Mouse (Mus musculus) right cerebral cortex, adult 2 months (tissue): ENCODE data around the gene Hist1h2bh.
"Not testable (repeated sequence)": the region's sequence is repeated elsewhere in the genome, so short reads cannot be mapped to it uniquely, and the experiment has no call there.

Source experiments
- DNase-seq, 2 experiments: peaks; one replicate each; pipeline ENCODE4 v3.0.0; 2021 to 2022; ENCODE audit warnings: low spot score in 2 of 2

The Hist1h2bh gene

DNA sequence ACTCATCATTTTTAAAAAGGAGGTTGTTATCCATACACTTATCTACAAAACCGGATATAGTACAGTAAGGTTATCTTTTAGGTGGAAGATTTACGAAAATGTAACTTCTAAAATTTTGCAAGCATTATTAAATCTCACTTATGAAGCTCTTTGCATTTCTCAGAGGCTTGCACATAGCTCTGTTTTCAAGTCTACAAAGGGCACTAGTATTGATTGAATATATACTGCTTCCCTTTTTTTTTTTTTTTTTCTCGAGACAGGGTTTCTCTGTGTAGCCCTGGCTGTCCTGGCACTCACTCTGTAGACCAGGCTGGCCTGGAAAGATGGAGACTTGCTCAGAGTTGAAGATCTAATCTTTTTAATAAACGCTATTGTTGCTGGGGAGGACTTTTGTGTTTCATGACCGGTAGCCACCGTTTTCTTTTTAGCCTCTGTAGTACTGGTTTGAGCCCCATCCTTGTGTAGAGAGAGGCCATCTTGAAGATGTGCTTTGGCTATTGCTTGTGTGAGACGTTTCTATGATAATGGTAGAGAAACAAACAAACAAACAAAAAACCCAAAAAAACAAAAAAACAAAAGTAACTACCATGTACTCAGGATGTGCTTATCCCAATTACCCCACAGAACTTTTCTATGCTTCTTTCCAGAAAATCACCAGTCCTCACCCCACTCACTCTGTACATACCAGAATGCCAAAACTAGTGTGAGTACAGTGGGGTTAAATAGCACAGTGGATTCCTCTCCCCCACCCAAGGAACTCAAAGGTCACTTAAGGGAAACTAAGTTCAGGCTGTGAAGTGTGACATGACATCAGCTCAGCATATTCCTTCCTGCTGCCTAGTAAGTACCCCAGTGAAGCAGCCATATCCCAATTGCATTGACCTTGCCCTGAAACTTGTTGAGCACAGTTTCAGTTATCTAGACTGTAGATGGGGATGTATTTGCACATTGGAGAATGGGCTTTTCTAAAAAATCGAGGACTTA lies 9.0 kb upstream of the Hist1h2bh start:
- DNase-seq, result no peak

DNA sequence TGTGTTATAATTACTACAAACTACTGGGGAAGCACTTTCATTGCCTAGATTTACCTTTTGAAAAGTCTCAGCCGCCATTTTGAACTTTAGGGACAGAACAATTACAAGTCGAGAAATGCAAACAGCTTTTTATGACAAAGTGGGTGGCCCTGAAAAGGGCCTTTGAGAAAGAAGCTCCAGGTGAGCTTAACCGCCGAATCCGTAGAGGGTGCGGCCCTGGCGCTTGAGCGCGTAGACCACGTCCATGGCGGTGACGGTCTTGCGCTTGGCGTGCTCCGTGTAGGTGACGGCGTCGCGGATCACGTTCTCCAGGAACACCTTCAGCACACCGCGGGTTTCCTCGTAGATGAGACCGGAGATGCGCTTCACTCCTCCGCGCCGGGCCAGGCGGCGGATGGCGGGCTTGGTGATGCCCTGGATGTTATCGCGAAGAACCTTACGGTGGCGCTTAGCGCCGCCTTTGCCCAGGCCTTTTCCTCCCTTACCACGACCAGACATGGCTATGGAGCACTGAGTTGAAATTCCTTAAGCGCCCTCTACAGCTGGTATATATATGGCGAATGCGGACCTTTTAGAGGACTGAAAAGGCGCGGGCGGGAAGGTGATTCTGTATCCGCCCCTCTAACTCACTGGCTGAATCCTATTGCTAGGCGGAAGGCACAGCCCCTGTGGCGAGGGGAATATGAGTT lies 8.1 kb upstream of the Hist1h2bh start, which contains the start of gene Hist1h4f:
Gene Hist1h4f (minus strand): TSS at position 503 of the 689 bp plus-strand sequence.
- peak; percentile 93 to 94 for DNase-seq

- DNase-seq, result no peak
Measured at GRCm38 (mm10) chr13:23550761-23551145, 7.6 kb upstream of the Hist1h2bh start.

GRCm38 (mm10) chr13:23546694-23547093 lies 3.5 kb upstream of the Hist1h2bh start:
- DNase-seq, result no peak

DNA sequence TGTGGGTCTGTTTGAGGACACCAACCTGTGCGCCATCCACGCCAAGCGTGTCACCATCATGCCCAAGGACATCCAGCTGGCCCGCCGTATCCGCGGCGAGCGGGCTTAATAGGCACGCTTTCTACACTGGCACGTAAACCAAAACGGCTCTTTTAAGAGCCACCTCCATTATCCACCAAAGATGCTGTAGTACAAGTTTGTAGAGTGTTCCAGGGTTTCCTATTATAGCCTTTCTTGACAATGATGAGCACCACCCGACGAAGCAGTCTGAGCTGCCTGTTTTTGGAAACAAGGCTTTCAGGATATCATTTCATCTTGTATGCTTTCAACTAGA lies 1.6 kb upstream of the Hist1h2bh start:
- peak in 1 of 2 experiments; percentile 42 for DNase-seq

DNA sequence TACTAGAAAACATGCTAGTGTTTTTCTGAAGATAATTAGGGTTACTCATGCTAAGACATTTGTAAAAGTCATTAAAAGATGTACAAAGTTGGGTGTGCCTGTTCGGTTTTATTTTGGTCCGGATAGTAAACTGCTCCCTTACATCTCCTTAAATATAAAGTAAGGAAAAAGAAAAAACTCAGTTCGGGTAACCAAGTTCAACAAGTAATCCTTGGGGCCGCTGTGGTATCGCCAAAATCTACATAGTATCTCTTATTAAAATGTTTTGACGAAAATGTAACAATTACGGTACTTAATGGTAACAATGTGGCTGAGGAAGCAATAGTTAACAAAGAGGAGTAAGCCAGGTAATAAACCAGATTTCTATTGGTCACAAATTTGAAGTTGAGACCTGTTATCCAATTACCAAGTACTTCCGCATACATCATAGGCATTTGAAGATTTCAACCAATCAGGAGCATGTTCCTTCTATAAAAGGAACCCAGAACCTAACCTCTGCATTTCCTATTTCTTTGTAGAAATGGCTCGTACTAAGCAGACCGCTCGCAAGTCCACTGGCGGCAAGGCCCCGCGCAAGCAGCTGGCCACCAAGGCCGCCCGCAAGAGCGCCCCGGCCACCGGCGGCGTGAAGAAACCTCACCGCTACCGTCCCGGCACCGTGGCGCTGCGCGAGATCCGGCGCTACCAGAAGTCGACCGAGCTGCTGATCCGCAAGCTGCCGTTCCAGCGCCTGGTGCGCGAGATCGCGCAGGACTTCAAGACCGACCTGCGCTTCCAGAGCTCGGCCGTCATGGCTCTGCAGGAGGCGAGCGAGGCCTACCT lies 984 bp upstream of the Hist1h2bh start, which contains the start of gene Hist1h3f:
Gene Hist1h3f (plus strand): TSS at position 88 of the 822 bp plus-strand sequence.
- peak; percentile 75 to 80 for DNase-seq

DNA sequence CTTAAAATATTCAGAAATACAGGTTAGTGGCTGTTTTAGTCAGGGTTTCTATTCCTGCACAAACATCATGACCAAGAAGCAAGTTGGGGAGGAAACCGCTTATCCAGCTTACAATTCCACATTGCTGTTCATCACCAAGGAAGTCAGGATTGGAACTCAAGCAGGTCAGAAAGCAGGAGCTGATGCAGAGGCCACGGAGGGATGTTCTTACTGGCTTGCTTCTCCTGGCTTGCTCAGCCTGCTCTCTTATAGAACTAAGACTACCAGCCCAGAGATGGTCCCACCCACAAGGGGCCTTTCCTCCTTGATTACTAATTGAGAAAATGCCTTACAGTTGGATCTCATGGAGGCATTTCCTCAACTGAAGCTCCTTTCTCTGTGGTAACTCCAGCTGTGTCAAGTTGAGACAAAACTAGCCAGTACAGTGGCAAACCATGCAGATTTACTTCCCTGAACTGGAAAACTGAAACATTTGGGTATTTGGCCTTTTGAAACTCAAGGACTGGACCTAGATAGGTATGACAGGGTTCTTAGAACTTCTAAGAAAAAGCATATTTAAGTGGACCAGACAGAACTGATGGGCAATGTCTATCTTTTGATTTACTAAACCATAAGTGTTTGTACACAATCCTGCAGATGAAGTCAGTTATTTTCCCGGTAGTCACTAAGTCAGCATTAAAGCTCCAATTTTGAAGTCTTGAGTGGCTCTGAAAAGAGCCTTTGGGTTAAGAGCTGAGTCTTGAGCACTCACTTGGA lies 789 bp downstream of the Hist1h2bh start:
- DNase-seq, result not testable (repeated sequence)

- DNase-seq, result no peak
Measured at GRCm38 (mm10) chr13:23541497-23541896, 1.7 kb downstream of the Hist1h2bh start.

DNA sequence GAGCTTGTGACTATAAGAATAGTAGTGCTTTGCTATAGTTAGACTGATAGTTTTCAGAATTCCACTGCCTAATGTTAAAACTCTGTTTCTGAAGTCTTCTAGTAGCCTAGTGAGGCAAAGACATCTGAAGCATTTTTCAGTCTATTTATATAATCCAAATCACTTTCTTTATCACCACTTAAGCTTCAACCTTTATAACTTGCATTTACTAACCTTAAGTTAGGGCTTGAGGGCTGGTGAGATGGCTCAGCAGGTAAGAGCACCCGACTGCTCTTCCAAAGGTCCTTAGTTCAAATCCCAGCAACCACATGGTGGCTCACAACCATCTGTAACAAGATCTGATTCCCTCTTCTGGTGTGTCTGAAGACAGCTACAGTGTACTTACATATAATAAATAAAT lies 3.4 kb downstream of the Hist1h2bh start:
- DNase-seq, result not testable (repeated sequence)

DNA sequence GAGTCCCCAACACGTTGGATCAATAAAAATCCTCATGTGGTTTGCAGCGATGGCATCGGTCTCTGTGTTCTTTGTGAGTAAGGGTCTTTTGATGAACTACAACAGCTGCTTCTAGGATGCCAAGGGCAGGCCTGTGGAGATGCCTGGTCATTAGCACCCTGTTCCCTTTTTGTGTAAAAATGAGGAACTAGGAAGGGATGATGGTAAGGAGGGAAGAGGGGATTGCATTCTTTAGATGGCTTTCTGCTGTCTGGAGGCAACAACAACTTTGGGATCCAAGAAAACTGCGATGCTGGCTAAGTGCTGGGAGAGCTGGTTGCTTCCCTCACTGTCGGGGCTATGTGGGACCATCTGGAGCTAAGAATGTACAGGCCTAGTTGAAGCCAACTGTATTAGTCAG lies 4.9 kb downstream of the Hist1h2bh start:
- DNase-seq, result no peak

- no peak for DNase-seq
Measured at GRCm38 (mm10) chr13:23537006-23537710, 6.0 kb downstream of the Hist1h2bh start.

DNA sequence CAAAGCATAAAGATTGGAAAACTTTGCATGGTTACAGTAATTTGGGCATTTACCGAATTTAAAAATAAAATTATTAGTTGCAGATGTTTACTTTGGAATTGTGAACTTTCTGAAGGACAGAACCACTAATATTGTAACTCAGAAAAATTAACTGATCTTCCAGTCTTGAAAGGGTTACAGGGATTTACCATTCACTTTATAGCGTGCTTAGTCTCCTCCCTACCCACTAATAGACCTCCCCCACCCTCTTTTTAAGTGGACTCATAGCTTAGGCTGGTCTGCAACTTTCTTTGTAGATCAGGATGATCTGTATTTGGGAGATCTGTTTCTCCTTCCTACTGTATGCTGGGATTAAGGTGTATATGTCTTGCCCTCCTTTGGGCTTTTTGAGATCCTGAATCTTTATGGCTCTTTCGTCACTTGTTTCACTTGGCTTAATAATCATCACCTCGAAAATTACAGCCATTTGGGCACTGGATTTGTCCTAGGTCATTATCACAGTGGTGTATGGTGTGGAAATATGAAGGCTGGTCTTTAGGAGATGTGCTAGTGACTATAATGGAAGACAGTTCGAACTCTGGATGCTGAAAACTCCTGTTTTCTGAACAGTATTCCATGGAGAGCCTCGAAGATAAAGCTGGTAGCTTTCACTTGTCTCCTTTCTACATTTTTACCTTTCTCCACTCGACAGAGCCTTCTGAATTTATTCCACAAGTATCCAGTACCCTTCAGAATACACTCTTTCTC lies 6.9 kb downstream of the Hist1h2bh start:
- no peak for DNase-seq

DNA sequence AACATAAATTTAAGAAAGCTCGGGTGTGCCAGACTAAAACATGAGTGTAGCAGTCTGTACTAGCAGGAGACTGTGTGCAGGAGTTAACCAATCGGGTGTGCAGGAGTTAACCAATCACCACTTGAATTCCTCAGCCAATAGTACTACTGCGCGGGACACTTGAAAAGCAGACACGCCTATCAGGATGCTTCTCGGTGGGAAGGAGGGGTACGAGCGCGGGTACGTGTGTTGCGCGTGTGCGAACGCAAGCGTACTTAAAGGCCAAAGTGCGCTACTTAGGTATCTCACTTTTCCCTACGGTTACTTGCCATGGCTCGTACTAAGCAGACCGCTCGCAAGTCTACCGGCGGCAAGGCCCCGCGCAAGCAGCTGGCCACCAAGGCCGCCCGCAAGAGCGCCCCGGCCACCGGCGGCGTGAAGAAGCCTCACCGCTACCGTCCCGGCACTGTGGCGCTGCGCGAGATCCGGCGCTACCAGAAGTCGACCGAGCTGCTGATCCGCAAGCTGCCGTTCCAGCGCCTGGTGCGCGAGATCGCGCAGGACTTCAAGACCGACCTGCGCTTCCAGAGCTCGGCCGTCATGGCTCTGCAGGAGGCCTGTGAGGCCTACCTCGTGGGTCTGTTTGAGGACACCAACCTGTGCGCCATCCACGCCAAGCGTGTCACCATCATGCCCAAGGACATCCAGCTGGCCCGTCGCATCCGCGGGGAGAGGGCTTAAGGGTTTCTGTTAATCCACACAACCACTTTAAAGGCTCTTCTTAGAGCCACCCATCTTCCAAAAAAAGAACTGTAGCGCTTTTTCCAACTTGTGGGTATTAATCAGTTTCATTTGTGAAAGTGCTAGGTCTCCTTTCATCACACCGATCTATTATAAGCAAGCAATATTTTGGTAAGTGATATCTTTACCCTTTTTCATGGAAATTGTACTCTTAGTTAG lies 7.8 kb downstream of the Hist1h2bh start, which contains the start of gene Hist1h3g:
Gene Hist1h3g (plus strand): TSS at position 286 of the 939 bp plus-strand sequence.
- peak; percentile 95 for DNase-seq

- peak; percentile 26 to 34 for DNase-seq
Measured at GRCm38 (mm10) chr13:23534368-23535131, 8.6 kb downstream of the Hist1h2bh start.

DNA sequence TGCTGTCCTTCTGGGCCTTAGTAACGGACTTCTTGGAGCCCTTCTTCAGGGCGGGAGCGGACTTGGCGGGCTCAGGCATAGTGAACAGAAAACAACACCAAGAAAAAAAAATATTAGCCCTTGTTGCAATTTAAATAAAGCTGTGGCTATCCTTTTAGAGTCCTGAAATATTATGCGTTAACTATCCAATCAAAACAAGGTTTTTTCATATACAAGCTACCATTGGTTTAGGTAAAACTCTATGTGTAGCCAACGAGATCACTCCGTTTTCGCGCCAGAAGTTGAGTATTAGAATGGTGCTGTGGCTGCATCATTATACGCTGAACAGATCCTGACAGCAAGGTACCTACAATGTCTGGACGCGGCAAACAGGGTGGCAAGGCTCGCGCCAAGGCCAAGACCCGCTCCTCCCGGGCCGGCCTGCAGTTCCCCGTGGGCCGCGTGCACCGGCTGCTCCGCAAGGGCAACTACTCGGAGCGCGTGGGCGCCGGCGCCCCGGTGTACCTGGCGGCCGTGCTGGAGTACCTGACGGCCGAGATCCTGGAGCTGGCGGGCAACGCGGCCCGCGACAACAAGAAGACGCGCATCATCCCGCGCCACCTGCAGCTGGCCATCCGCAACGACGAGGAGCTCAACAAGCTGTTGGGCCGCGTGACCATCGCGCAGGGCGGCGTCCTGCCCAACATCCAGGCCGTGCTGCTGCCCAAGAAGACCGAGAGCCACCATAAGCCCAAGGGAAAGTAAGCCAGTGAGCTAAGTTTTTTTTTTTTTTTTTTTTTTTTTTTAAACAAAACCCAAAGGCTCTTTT lies 9.4 kb downstream of the Hist1h2bh start, which contains the start of gene Hist1h2af:
Gene Hist1h2af (plus strand): TSS at position 347 of the 808 bp plus-strand sequence.
- DNase-seq, result peak; percentile 75 to 83

GRCm38 (mm10) chr13:23532262-23533075 lies 10.7 kb downstream of the Hist1h2bh start:
- no peak for DNase-seq
